Mouse (Mus musculus) gastrocnemius, postnatal 4 days (tissue): Measurements from ENCODE around the gene Trim39. TPM values are rescaled to one million over a fixed set of nuclear protein-coding genes. Genes with fewer than 3 reads are reported as not detected.
"Not testable (repeated sequence)": the region's sequence is repeated elsewhere in the genome, so short reads cannot be mapped to it uniquely, and the experiment has no call there.

Experiments
- DNase-seq, 2 experiments: peaks; one replicate each; pipeline ENCODE4 v3.0.0; 2021 to 2022; ENCODE audit warnings: low spot score in 2 of 2, mixed read lengths in 2 of 2
- total RNA-seq, 2 experiments: library from RNA; stranded (reverse); gene quantifications; 2 replicates each; pipeline ENCODE4 v1.2.3; 2021

Trim39 gene
- total RNA-seq, 2 experiments from 2014 or later = 6.2 to 9.9 TPM

DNA sequence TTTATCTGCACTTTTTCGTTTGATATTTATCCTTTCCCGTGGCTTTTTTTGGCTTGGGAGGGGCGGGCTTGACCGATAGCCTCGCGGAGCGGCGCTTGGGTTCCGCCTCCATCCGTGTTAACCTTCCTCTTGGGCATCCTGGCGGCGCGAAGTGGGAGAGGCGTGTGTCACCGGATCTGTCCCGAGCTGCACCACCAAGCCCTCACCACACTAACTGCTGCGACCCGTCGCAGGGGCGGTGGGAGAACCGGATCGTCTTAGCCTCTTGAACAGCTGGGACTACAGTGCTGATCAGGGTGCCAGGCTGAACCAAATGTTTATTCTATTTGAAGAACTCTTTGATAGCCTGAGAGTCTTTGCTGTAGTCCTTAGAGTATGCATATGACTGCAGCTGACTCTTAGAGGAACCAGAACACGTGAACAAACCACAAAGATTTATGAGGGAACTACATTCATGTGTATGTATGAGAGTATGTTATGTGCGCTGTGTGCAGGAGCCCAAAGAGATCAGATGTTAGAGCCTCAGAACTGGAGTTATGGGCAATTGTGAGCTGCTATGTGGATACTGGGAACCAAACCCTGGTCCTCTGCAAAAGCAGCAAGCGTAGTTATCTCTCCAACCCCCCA is 19.7 kb downstream of the Trim39 start:
- peak in 1 of 2 experiments; percentile 17 for DNase-seq

DNA sequence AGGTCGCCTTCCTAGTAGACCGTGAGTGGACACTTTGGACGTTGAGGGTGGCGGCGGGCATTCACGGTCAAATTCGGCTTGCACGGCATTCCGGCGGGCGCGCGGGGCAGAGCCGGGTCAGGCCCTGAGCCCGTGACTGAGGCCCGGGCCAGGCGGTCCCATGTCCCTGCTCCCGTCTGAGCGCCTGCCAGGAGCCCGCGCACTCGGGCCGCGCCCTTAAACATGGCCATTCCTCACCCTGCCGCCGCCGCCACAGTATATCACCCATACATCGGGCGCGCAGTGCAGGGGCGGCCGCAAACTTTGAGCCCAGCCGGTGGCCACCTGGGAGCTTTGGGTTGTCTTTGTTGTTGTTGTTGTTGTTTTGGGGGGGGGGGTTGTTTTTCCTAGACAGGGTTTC is 23.2 kb downstream of the Trim39 start:
- no peak for DNase-seq

DNA sequence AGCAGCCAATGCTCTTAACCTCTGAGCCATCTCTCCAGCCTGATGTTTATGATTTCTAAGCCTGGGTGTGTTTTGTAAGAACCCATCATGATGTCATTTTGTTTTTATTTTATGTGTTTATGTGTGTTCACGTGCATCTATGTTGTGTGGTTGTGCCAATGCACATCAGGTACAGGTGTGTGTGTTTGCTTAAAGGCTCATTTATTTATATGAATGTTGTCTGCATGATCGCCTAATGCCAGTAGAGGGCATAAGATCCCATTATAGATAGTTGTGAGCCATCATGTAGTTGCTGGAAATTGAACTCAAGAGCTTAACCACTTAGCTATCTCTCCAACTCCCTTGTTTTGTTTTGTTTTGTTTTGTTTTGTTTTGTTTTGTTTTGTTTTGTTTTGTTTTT is 26.3 kb downstream of the Trim39 start:
- no peak for DNase-seq

DNA sequence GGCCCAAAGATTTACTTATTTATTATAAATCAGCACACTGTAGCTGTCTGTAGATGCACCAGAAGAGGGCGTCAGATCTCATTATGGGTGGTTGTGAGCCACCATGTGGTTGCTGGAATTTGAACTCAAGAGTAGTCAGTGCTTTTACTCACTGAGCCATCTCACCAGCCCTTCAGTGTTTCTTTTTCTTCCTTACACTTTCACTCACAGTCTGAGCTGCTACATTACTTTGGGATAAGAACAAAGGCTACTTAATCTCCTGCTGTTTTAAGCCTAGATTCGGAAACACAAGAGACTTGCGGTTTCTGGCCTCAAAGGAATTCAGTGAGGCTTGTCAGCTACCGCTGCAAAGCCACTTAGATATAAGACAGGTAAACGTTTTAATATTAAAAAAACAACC is 28.0 kb downstream of the Trim39 start:
- DNase-seq = no peak

DNA sequence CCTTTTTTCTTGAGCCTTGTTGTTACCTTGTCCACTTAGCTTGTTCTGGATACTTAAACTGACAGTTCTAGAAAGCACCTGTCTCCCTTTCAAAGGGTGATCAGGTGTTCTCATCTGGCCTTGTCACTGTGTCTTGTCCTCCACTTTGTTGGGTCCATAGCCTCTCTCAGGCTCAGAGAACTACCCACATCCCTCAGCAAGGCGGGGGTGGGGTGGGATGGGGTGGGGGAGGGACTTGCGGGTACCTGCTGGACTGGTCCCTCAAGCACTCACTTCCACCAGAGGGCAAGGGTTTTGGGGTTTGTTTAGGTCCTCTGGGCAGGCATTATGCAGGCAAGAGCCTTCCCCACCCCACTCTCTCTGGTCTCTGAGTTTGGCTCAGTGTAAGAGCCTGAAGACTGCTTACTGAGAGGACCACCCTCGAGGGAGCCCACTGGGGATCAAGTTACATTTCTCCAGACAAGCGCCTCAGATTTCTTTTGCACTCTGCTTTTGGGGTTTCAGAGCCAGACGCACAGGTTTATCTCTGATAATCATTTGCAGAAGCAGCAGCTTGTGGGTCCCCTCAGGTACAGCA is 31.3 kb downstream of the Trim39 start:
- DNase-seq = no peak

DNA sequence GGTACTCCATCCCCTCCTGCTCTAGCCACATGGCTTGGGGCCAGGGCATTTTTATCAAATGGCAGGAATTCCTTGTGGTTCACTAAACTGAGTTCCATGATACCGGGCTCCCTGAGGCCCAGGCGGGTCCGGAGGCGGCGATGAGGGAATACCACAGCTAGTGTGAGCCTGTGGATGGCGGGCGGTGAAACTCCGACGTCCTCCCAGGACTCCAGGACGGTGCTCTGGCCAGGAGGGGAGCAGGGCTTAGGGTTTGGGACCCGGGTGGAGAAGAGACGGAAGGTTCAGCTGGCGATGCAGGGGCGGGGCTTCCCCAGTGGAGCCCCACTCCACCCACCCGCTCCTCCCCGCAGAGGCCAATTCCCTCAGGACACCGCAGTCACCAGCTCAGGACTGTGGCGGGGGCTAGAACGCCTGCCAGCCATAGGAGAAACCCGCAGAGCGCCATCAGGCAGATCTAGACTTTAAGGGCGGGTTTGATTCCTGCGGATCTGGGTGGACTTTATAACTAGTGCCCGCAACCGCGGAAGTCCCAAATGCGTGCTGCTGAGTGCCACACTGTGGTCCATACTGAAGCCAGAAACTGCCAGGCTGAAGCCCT is 34.6 kb downstream of the Trim39 start:
- no peak for DNase-seq

DNA sequence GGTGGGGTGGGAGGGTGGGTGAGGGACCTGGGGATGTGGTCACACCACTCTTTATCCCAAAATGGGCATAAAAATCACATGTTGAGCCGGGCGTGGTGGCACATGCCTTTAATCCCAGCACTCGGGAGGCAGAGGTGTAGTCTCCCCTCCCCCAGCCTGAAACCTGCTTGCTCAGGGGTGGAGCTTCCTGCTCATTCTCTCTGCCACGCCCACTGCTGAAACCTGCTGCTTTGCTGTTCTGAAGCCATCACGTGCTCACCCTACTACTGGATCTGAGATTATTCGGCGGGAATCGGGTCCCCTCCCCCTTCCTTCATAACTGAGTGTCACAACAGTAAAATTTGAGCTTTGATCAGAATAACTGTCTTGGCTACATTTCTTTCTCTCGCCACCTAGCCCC is 36.7 kb downstream of the Trim39 start:
- DNase-seq = not testable (repeated sequence)

DNA sequence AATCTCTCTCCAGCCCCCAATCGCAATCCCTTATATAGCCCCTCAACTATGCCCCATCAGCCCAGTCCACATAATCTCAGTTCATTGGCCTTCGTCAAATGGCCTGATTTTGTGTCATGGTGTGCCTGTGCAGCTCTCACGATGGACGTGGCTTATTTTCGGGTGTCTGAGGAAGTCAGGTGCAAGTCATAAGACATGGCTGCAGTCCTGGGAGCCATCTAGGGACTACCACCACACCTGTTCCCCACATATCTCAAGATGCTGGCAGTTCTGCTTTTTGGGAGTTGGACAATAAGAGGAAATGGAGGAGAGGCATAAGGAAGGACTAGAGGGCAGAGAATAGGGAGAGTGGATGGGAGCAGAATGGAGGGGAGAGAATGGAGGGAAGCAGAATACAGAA is 38.5 kb downstream of the Trim39 start:
- no peak for DNase-seq

DNA sequence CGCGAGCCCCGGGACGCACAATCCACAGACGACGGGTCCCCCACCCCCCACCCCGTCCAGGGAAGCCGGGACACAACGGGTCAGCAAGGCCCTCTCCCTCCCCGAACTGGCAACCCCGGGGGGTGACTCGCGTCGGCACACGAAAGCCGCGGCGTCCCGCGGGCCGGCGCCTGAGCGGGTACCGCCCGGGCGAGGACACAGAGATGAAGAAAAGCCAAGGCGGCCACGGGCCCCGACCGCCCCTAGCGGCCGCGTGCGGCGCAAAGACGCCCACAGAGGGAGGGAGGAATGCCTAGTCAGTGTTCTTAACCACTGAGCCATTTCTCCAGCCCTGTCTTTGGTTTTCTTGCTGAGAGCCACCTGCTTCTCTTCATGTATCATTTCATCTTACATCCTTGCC is 40.7 kb downstream of the Trim39 start:
- peak; percentile 73 to 89 for DNase-seq

DNA sequence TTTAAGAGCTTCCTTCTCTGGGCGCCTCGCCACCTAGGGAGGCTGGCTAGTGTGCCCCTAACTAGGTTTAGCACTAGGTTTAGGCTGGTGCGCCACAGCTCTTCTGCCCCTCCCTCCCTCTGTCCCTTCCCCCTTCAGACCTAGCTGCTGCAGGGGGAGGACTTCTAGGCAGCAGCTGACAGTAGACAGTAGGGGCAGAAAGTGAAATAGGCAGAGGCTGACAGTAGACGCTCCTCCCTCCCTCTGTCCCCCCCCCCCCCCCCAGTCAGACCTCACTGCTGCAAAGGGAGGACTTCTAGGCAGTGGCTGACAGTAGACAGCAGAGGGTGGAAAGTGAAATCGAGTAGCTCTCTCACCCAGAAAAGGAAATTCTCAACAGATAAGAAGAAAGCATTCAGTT is 43.0 kb downstream of the Trim39 start:
- DNase-seq = no peak

DNA sequence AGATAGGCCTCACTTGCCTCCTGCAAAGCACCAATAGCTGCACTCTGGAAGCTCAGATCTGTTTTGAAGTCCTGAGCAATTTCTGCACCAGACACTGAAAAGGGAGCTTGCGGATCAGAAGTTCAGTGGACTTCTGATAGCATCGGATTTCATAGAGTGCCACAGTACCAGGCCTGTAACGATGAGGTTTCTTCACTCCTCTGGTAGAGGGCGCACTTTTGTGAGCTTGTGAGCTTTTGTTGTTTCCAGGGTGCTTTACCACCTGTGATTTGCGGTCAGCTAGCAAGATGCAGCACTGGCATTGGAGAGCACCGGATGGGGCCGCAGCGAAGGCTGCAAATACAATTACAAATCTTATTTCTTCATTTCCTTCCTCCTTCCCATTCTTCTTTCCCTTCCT is 45.1 kb downstream of the Trim39 start:
- no peak for DNase-seq

DNA sequence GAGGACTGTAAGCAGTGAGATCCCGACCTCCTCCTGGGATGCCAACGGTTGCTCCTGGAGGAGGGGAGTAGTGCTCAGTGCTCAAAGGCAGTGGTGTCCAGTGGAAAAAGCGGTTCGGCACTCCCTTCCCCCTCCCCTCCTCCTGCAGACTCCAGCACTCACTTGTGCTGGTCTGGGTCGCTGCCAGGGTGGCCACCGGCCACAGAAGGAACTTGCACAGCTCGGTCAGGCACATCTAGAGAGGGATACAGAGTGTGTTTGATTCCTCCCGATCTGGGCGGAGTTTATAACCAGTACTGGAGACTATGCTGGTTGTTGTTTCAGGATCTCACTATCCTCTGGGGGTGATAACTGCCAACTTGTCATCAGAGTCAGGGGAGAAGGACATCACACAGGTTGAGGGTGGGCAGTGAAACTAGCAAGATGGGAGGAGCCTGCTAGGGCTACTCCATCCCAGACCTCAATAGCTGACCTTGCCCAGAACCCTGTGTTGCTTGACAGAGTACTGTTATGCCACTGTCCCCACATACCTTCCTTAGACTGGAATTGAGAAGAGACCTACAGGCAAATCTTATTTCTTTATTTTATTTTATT is 46.7 kb downstream of the Trim39 start:
- no peak for DNase-seq

DNA sequence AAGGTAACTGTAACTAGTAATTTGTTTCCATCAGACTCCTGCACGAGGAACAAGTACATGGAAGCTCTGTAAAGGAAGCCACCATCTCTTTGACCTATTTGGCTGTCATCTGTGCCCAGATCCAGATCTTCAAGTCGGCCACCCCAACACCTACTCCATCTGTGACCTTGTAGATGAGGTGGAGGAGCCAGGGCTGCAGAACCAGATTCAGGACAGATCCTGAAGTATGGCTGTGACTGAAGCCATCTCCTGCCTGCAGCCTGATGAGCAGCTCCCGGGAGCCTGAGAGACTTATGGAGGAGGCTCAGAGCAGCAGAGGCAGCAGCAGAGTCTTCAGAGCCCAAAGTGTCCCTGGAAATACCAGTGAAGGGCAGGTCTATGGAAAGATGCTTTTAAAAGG is 47.6 kb downstream of the Trim39 start:
- no peak for DNase-seq

DNA sequence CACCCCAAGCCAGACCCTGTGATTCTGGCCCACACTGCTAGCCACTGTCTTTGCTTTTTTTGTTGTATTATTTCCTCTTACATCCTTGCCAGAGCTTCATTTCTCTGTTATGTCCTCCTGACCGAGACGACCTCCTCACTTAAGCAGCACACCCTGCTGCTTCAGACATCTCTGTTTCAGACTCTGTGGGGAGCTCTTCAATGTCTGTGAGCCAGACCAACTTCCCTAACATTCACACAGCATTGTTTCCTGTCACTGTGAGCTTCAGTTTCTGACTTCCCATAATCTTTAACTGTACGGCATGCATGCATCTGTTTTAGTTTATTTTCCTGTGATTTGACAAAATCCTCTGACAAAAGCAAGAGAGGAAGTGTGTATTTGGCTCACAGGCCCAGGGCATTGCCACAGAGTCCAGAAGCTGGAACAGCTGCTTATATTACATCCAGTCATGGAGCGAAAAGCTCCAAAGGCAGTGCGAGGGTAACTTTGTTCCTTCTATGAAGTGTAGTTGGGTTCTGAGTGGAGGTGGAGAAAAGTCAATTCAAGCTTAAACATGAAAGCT is 53.4 kb downstream of the Trim39 start:
- DNase-seq = no peak

DNA sequence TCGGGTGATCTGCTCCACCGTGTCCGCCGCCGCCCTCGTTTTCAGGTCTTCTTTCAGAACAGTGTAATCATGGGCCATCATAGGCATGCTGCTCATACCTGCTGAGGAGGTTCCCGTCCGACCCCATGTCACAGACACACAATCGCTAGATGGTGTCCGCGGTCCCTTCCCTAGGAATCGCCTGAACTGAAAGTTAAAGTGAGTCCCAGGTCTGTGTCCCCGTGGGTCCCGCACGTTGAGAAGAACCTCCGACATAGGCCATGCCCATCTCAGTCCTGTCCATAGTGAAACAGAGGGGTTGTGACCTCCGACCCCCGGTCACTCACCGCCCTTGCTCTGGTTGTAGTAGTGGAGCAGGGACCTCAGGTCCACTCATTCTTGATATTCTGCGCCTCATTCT is 56.5 kb downstream of the Trim39 start:
- DNase-seq = no peak

Other genes with a start within 250 kb of the Trim39 start
- 1 to 10 TPM; 5.0 to 5.7 TPM for gene H2-T23, start 239.4 kb downstream of the Trim39 start, total RNA-seq
- 10 to 100 TPM; 10.8 to 11.6 TPM for gene H2-T22, start 229.5 kb downstream of the Trim39 start, total RNA-seq
- not detected for gene Gm6034, start 229.3 kb downstream of the Trim39 start, total RNA-seq
- gene Gm11127, start 213.9 kb downstream of the Trim39 start, total RNA-seq = 1 to 10 TPM; 1.7 to 2.1 TPM
- gene Gm19684, start 150.6 kb downstream of the Trim39 start, total RNA-seq = not detected
- not detected for gene Gm7030, start 142.8 kb downstream of the Trim39 start, total RNA-seq
- gene Gm8909, start 103.7 kb downstream of the Trim39 start, total RNA-seq = not detected
- under 1 TPM; 0.18 to 0.27 TPM for gene H2-T3, start 82.0 kb downstream of the Trim39 start, total RNA-seq
- gene Rpp21, start 14.2 kb downstream of the Trim39 start, total RNA-seq = 10 to 100 TPM; 24.2 to 26.7 TPM
- not detected for gene H2-M10.2, start 14.2 kb upstream of the Trim39 start, total RNA-seq
- gene H2-M10.1, start 53.9 kb upstream of the Trim39 start, total RNA-seq = not detected
- gene H2-M10.3, start 96.2 kb upstream of the Trim39 start, total RNA-seq = not detected
- not detected for gene H2-M10.4, start 190.1 kb upstream of the Trim39 start, total RNA-seq